8 mouse cellular contexts compared by ENCODE assay signal in the genomic region with DNA sequence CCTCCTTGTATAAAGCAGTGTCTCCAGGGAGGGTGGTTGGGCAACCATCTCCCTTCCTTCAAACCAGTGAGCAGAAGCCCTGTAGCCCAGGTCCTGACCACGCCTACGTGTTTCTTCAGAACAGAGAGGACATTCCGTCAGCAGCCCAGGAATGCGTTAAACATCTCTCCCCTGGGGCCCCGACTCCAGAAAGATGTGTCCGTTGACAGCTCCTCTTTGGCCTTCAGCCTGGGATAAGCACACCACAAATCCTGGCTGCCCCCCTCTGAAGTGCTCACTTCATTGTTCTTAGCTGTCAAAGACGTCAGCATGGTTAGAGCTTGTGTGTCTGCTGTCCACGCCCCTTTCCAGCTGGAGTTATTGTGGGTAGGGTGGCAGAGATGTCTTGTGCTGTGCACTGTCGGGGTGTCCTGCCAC. TPM values are rescaled to one million over a fixed set of nuclear protein-coding genes. Genes with fewer than 3 reads are reported as not detected.
DNase-seq lines count a peak whose midpoint lies in the region; ATAC-seq lines count a peak whose summit lies in the region.

No protein-coding gene starts in this region.

- H3K27me3 ChIP-seq in hindbrain, embryonic 10.5 days (ENCODE audit: insufficient read depth, poor library complexity, severe bottlenecking) = peaks cover 20% of the 10 kb centered on the region
- peaks cover 4% of the 10 kb centered on the region; the same call in 1 of the 2 replicates for H3K27me3 ChIP-seq in hindbrain, embryonic 14.5 days (ENCODE audit: control insufficient read depth, insufficient read depth, low read length)
- H3K27me3 ChIP-seq in heart, embryonic 14.5 days (ENCODE audit: control insufficient read depth, insufficient read depth, low read length) = peaks cover 9% of the 10 kb centered on the region

- H3K27ac ChIP-seq in hindbrain, embryonic 10.5 days = peak overlapping the region; percentile 54
- H3K27ac ChIP-seq in hindbrain, embryonic 14.5 days = no peak overlapping the region
- peak overlapping the region in 1 of 2 experiments; percentile 10; a peak in 1 of 4 replicates for H3K27ac ChIP-seq in heart, embryonic 14.5 days (replicated peaks in 1 of 2; ENCODE audit: control insufficient read depth in 1 of 2, insufficient read depth in 1 of 2, low read depth in 2 of 2, low read length in 2 of 2)

- no peaks in the 10 kb centered on the region for H3K36me3 ChIP-seq in hindbrain, embryonic 10.5 days
- no peaks in the 10 kb centered on the region for H3K36me3 ChIP-seq in hindbrain, embryonic 14.5 days (replicated peaks; ENCODE audit: control insufficient read depth, insufficient read depth)
- no peaks in the 10 kb centered on the region for H3K36me3 ChIP-seq in heart, embryonic 14.5 days (ENCODE audit: control insufficient read depth, insufficient read depth, low read length)

- no peak overlapping the region; the same call in 1 of the 2 replicates for H3K4me2 ChIP-seq in hindbrain, embryonic 14.5 days (replicated peaks)
- H3K4me2 ChIP-seq in heart, embryonic 14.5 days (ENCODE audit: low read length) = peak overlapping the region; percentile 29

- DNase-seq in hindbrain, embryonic 10.5 days (ENCODE audit: low spot score) = peak; percentile 73
- no peak for DNase-seq in hindbrain, embryonic 14.5 days (ENCODE audit: low spot score)
- peak; percentile 71 for DNase-seq in embryo, embryonic 11 days
- DNase-seq in lung, postnatal 10 days = peak; percentile 68
- no peak for DNase-seq in left cerebral cortex, adult 18-20 months (ENCODE audit: low spot score in 2 of 2)
- DNase-seq in layer of hippocampus, postnatal 25 days (ENCODE audit: extremely low spot score in 1 of 2, low spot score in 1 of 2) = no peak
- no peak for DNase-seq in layer of hippocampus, postnatal 10 days (ENCODE audit: low spot score in 2 of 2)

- peaks cover 19% of the 10 kb centered on the region for H3K4me1 ChIP-seq in hindbrain, embryonic 10.5 days (replicated peaks)
- no peaks in the 10 kb centered on the region; the same call in 1 of the 2 replicates for H3K4me1 ChIP-seq in hindbrain, embryonic 14.5 days (replicated peaks; ENCODE audit: control insufficient read depth, insufficient read depth, low read length)
- H3K4me1 ChIP-seq in heart, embryonic 14.5 days (ENCODE audit: control insufficient read depth in 2 of 2, insufficient read depth in 2 of 2, low read length in 2 of 2) = peaks cover 17 to 19% of the 10 kb centered on the region in 2 experiments

- no peak overlapping the region for H3K9ac ChIP-seq in hindbrain, embryonic 14.5 days
- no peak overlapping the region for H3K9ac ChIP-seq in heart, embryonic 14.5 days (ENCODE audit: low read length)

- H3K4me3 ChIP-seq in hindbrain, embryonic 10.5 days = peak overlapping the region; percentile 14; the same call in 1 of the 2 replicates
- H3K4me3 ChIP-seq in hindbrain, embryonic 14.5 days (replicated peaks; ENCODE audit: low read length) = no peak overlapping the region
- no peak overlapping the region for H3K4me3 ChIP-seq in heart, embryonic 14.5 days (ENCODE audit: control insufficient read depth in 1 of 2, insufficient read depth in 1 of 2, low read depth in 1 of 2, low read length in 2 of 2)

- H3K9me3 ChIP-seq in hindbrain, embryonic 10.5 days = no peaks in the 10 kb centered on the region
- H3K9me3 ChIP-seq in hindbrain, embryonic 14.5 days (ENCODE audit: control insufficient read depth, low read length) = no peaks in the 10 kb centered on the region
- H3K9me3 ChIP-seq in heart, embryonic 14.5 days (ENCODE audit: control insufficient read depth, low read length) = no peaks in the 10 kb centered on the region

- 6% methylated on average over 9 of the region's 9 CpGs for WGBS in hindbrain, embryonic 10.5 days
- WGBS in hindbrain, embryonic 14.5 days = 8% methylated on average over 9 of the region's 9 CpGs
- WGBS in heart, embryonic 14.5 days = under 1% methylated on average over 9 of the region's 9 CpGs

- ATAC-seq in hindbrain, embryonic 14.5 days (ENCODE audit: low FRiP score) = no peak
- ATAC-seq in heart, embryonic 14.5 days (ENCODE audit: insufficient number of reproducible peaks, insufficient read depth, low FRiP score, low read depth) = peak; percentile 80

RNA-seq across cellular contexts. Expression of a gene that starts 3.9 kb away (rescaled TPM):
- polyA plus RNA-seq in hindbrain, embryonic 10.5 days (2016; fragmentation: Nextera tagmentation; extraction: Ambion mirVana) = 0.51 and 1.0 TPM in 2 replicates
- 0.08 and 0.27 TPM in 2 replicates for polyA plus RNA-seq in hindbrain, embryonic 14.5 days (2014; fragmentation: Nextera tagmentation; extraction: Ambion mirVana)
- 0.81 and 0.97 TPM in 2 replicates for polyA plus RNA-seq in heart, embryonic 14.5 days (2014; fragmentation: Nextera tagmentation; extraction: Ambion mirVana)
- total RNA-seq in left cerebral cortex, adult 18-20 months (2021) = 1 to 10 TPM in 1 of 2 experiments, under 1 TPM in 1; 0.75 to 2.3 TPM
- under 1 TPM in 1 of 2 experiments, not detected in 1; 0.07 TPM for total RNA-seq in layer of hippocampus, postnatal 25 days (2021)
- total RNA-seq in layer of hippocampus, postnatal 10 days (2021) = under 1 TPM in 1 of 2 experiments, not detected in 1; 0.07 TPM

RNA-seq across cellular contexts. Expression of a gene that starts 49.7 kb away (rescaled TPM):
- polyA plus RNA-seq in hindbrain, embryonic 10.5 days (2016; fragmentation: Nextera tagmentation; extraction: Ambion mirVana) = 58.9 and 64.5 TPM in 2 replicates
- polyA plus RNA-seq in hindbrain, embryonic 14.5 days (2014; fragmentation: Nextera tagmentation; extraction: Ambion mirVana) = 54.9 and 58.0 TPM in 2 replicates
- 38.1 and 40.6 TPM in 2 replicates for polyA plus RNA-seq in heart, embryonic 14.5 days (2014; fragmentation: Nextera tagmentation; extraction: Ambion mirVana)
- total RNA-seq in left cerebral cortex, adult 18-20 months (2021) = 10 to 100 TPM; 33.2 to 34.9 TPM
- 10 to 100 TPM; 26.8 to 27.2 TPM for total RNA-seq in layer of hippocampus, postnatal 25 days (2021)
- total RNA-seq in layer of hippocampus, postnatal 10 days (2021) = 10 to 100 TPM; 20.1 to 22.2 TPM

Comparison
In these comparisons a context has a peak if more than half of its experiments do, and no peak if none do; other contexts are left out.
1. DNase-seq: peak in hindbrain, embryonic 10.5 days (single experiment), embryo, embryonic 11 days (single experiment) and lung, postnatal 10 days (single experiment); none in hindbrain, embryonic 14.5 days (single experiment), left cerebral cortex, adult 18-20 months (0 of 2), layer of hippocampus, postnatal 25 days (0 of 2) and layer of hippocampus, postnatal 10 days (0 of 2).